Mouse (Mus musculus): ENCODE results near the gene Helz2. TPM values are rescaled to one million over a fixed set of nuclear protein-coding genes. Genes with fewer than 3 reads are reported as not detected.

Helz2 gene
- total and polyA plus RNA-seq, 2 experiments from 2014 or later = 0.24 to 2.8 TPM

GRCm38 (mm10) chr2:181188681-181189080 is 53.1 kb downstream of the Helz2 start:
- H3K27me3 ChIP-seq (ENCODE audit: insufficient read depth, low read length) = no peaks in the 10 kb centered on the region
- 67% methylated on average over 2 of the region's 2 CpGs for WGBS
- ATAC-seq = no peak
- H3K4me3 ChIP-seq (ENCODE audit: low read length) = peak overlapping the region; percentile 11; the same call in 1 of the 2 replicates
- no peak overlapping the region; the same call in 1 of the 2 replicates for H3K27ac ChIP-seq
- peak overlapping the region; percentile 64 for H3K4me2 ChIP-seq (ENCODE audit: low read depth, low read length)
- 0 out of 2 replicates have a peak, but pooled peaks cover 2% of the 10 kb centered on the region for H3K4me1 ChIP-seq (ENCODE audit: insufficient read depth, low read length)
- TF ChIP-seq CTCF (IDR thresholded peaks at IDR 0.05; ENCODE audit: low read depth) = no peak
- H3K36me3 ChIP-seq (ENCODE audit: insufficient read depth, low read length) = no peaks in the 10 kb centered on the region
- no peaks in the 10 kb centered on the region for H3K9me3 ChIP-seq (ENCODE audit: low read length)
- DNase-seq (ENCODE audit: low spot score) = no peak
- no peak overlapping the region for H3K9ac ChIP-seq (replicated peaks; ENCODE audit: low read length)

GRCm38 (mm10) chr2:181187121-181188000 is 54.5 kb downstream of the Helz2 start, which contains the start of gene Ppdpf:
TSS of gene Ppdpf (plus strand) at chr2:181187247.
- TF ChIP-seq CTCF (IDR thresholded peaks at IDR 0.05; ENCODE audit: low read depth) = peak; percentile 50

GRCm38 (mm10) chr2:181186635-181187034 is 55.2 kb downstream of the Helz2 start:
- Histone ChIP-seq H3K9me3 (ENCODE audit: low read length) (no peaks in the 10 kb centered on the region), H3K36me3 (ENCODE audit: insufficient read depth, low read length) (no peaks in the 10 kb centered on the region), H3K4me3 (ENCODE audit: low read length) (peak overlapping the region; percentile 70), H3K27me3 (ENCODE audit: insufficient read depth, low read length) (no peaks in the 10 kb centered on the region), H3K4me2 (ENCODE audit: low read depth, low read length) (peak overlapping the region; percentile 64), H3K4me1 (ENCODE audit: insufficient read depth, low read length) (0 out of 2 replicates have a peak, but pooled peaks cover 2% of the 10 kb centered on the region), H3K9ac (replicated peaks; ENCODE audit: low read length) (peak overlapping the region; percentile 91), H3K27ac (peak overlapping the region; percentile 98)
- peak; percentile 98 for TF ChIP-seq CTCF (IDR thresholded peaks at IDR 0.05; ENCODE audit: low read depth)
- peak; percentile 81 for ATAC-seq
- peak; percentile 93 for DNase-seq (ENCODE audit: low spot score)
- under 1% methylated on average over 14 of the region's 14 CpGs for WGBS

More at GRCm38 (mm10) chr2:181187121-181188000, 54.5 kb downstream of the Helz2 start, which contains the start of gene Ppdpf:
- Histone ChIP-seq H3K4me3 (ENCODE audit: low read length) (peak within 1 kb of the TSS; percentile 70), H3K4me1 (ENCODE audit: insufficient read depth, low read length) (0 out of 2 replicates have a peak, but pooled peaks cover 2% of the 10 kb centered on the region), H3K27me3 (ENCODE audit: insufficient read depth, low read length) (no peaks in the 10 kb centered on the region), H3K9me3 (ENCODE audit: low read length) (no peaks in the 10 kb centered on the region), H3K36me3 (ENCODE audit: insufficient read depth, low read length) (no peaks in the 10 kb centered on the region), H3K4me2 (ENCODE audit: low read depth, low read length) (peak within 1 kb of the TSS; percentile 64), H3K9ac (replicated peaks; ENCODE audit: low read length) (peak within 1 kb of the TSS; percentile 91), H3K27ac (peak within 1 kb of the TSS; percentile 98)
- WGBS = under 1% methylated on average over 61 of the region's 64 CpGs
- DNase-seq (ENCODE audit: low spot score) (peak; percentile 94), ATAC-seq (peak; percentile 88)

GRCm38 (mm10) chr2:181180898-181181297 is 60.9 kb downstream of the Helz2 start:
- Histone ChIP-seq H3K27me3 (ENCODE audit: insufficient read depth, low read length) (no peaks in the 10 kb centered on the region), H3K4me3 (ENCODE audit: low read length) (no peak overlapping the region), H3K4me1 (ENCODE audit: insufficient read depth, low read length) (no peaks in the 10 kb centered on the region), H3K36me3 (ENCODE audit: insufficient read depth, low read length) (no peaks in the 10 kb centered on the region), H3K4me2 (ENCODE audit: low read depth, low read length) (no peak overlapping the region), H3K9ac (replicated peaks; ENCODE audit: low read length) (no peak overlapping the region), H3K27ac (no peak overlapping the region), H3K9me3 (ENCODE audit: low read length) (no peaks in the 10 kb centered on the region)
- DNase-seq (ENCODE audit: low spot score) (no peak), ATAC-seq (no peak)
- TF ChIP-seq CTCF (IDR thresholded peaks at IDR 0.05; ENCODE audit: low read depth) = no peak
- 83% methylated on average over 6 of the region's 6 CpGs for WGBS

GRCm38 (mm10) chr2:181178471-181178870 is 63.4 kb downstream of the Helz2 start:
- no peaks in the 10 kb centered on the region for H3K27me3 ChIP-seq (ENCODE audit: insufficient read depth, low read length)
- H3K9ac ChIP-seq (replicated peaks; ENCODE audit: low read length) = no peak overlapping the region
- 89% methylated on average over 5 of the region's 5 CpGs for WGBS
- no peaks in the 10 kb centered on the region for H3K36me3 ChIP-seq (ENCODE audit: insufficient read depth, low read length)
- H3K4me1 ChIP-seq (ENCODE audit: insufficient read depth, low read length) = no peaks in the 10 kb centered on the region
- no peak overlapping the region for H3K4me2 ChIP-seq (ENCODE audit: low read depth, low read length)
- no peak overlapping the region for H3K27ac ChIP-seq
- no peak overlapping the region for H3K4me3 ChIP-seq (ENCODE audit: low read length)
- TF ChIP-seq CTCF (IDR thresholded peaks at IDR 0.05; ENCODE audit: low read depth) = no peak
- H3K9me3 ChIP-seq (ENCODE audit: low read length) = no peaks in the 10 kb centered on the region
- ATAC-seq = no peak
- DNase-seq (ENCODE audit: low spot score) = no peak

- no peak for TF ChIP-seq CTCF (IDR thresholded peaks at IDR 0.05; ENCODE audit: low read depth)
- no peak overlapping the region for H3K4me2 ChIP-seq (ENCODE audit: low read depth, low read length)
Measured at GRCm38 (mm10) chr2:181178015-181178414, 63.8 kb downstream of the Helz2 start.

More at GRCm38 (mm10) chr2:181178015-181178414, 63.8 kb downstream of the Helz2 start:
- H3K9me3 ChIP-seq (ENCODE audit: low read length) = no peaks in the 10 kb centered on the region
- no peak overlapping the region for H3K27ac ChIP-seq
- ATAC-seq = no peak
- H3K4me1 ChIP-seq (ENCODE audit: insufficient read depth, low read length) = no peaks in the 10 kb centered on the region
- no peak overlapping the region for H3K4me3 ChIP-seq (ENCODE audit: low read length)
- WGBS = 81% methylated on average over 3 of the region's 3 CpGs
- no peak for DNase-seq (ENCODE audit: low spot score)
- no peaks in the 10 kb centered on the region for H3K27me3 ChIP-seq (ENCODE audit: insufficient read depth, low read length)
- H3K9ac ChIP-seq (replicated peaks; ENCODE audit: low read length) = no peak overlapping the region
- H3K36me3 ChIP-seq (ENCODE audit: insufficient read depth, low read length) = no peaks in the 10 kb centered on the region

Other genes with a start within 250 kb of the Helz2 start
- 50.5 and 52.7 TPM in 2 replicates for gene Chrna4, start 198.5 kb downstream of the Helz2 start, total RNA-seq (2014; rRNA removed)
- gene Chrna4, start 198.5 kb downstream of the Helz2 start, polyA plus RNA-seq (2015; fragmentation: Nextera tagmentation; extraction: Ambion mirVana) = 35.2 and 41.4 TPM in 2 replicates
- gene Kcnq2, start 106.7 kb downstream of the Helz2 start, total RNA-seq (2014; rRNA removed) = 128 and 142 TPM in 2 replicates
- gene Kcnq2, start 106.7 kb downstream of the Helz2 start, polyA plus RNA-seq (2015; fragmentation: Nextera tagmentation; extraction: Ambion mirVana) = 32.3 and 34.6 TPM in 2 replicates
- 304 and 351 TPM in 2 replicates for gene Eef1a2, start 85.0 kb downstream of the Helz2 start, total RNA-seq (2014; rRNA removed)
- gene Eef1a2, start 85.0 kb downstream of the Helz2 start, polyA plus RNA-seq (2015; fragmentation: Nextera tagmentation; extraction: Ambion mirVana) = 24.7 and 26.7 TPM in 2 replicates
- 300 and 340 TPM in 2 replicates for gene Ppdpf, start 54.8 kb downstream of the Helz2 start, total RNA-seq (2014; rRNA removed)
- gene Ppdpf, start 54.8 kb downstream of the Helz2 start, polyA plus RNA-seq (2015; fragmentation: Nextera tagmentation; extraction: Ambion mirVana) = 329 and 347 TPM in 2 replicates
- not detected in 2 replicates for gene Ptk6, start 39.2 kb downstream of the Helz2 start, total RNA-seq (2014; rRNA removed)
- not detected in 2 replicates for gene Ptk6, start 39.2 kb downstream of the Helz2 start, polyA plus RNA-seq (2015; fragmentation: Nextera tagmentation; extraction: Ambion mirVana)
- 0.07 and 0.47 TPM in 2 replicates for gene Srms, start 28.8 kb downstream of the Helz2 start, total RNA-seq (2014; rRNA removed)
- gene Srms, start 28.8 kb downstream of the Helz2 start, polyA plus RNA-seq (2015; fragmentation: Nextera tagmentation; extraction: Ambion mirVana) = 0.09 and 0.18 TPM in 2 replicates
- 2.2 and 2.8 TPM in 2 replicates for gene Fndc11, start 22.0 kb downstream of the Helz2 start, total RNA-seq (2014; rRNA removed)
- 0.25 and 0.52 TPM in 2 replicates for gene Fndc11, start 22.0 kb downstream of the Helz2 start, polyA plus RNA-seq (2015; fragmentation: Nextera tagmentation; extraction: Ambion mirVana)
- 19.2 and 25.2 TPM in 2 replicates for gene Gmeb2, start 46.0 kb upstream of the Helz2 start, total RNA-seq (2014; rRNA removed)
- 8.6 and 8.9 TPM in 2 replicates for gene Gmeb2, start 46.0 kb upstream of the Helz2 start, polyA plus RNA-seq (2015; fragmentation: Nextera tagmentation; extraction: Ambion mirVana)
- 1,221 and 1,263 TPM in 2 replicates for gene Stmn3, start 72.5 kb upstream of the Helz2 start, total RNA-seq (2014; rRNA removed)
- gene Stmn3, start 72.5 kb upstream of the Helz2 start, polyA plus RNA-seq (2015; fragmentation: Nextera tagmentation; extraction: Ambion mirVana) = 1,758 and 1,824 TPM in 2 replicates
- gene Rtel1, start 77.7 kb upstream of the Helz2 start, total RNA-seq (2014; rRNA removed) = 52.2 and 97.2 TPM in 2 replicates
- gene Rtel1, start 77.7 kb upstream of the Helz2 start, polyA plus RNA-seq (2015; fragmentation: Nextera tagmentation; extraction: Ambion mirVana) = 21.6 and 28.0 TPM in 2 replicates
- gene Zgpat, start 122.9 kb upstream of the Helz2 start, total RNA-seq (2014; rRNA removed) = 66.3 and 85.3 TPM in 2 replicates
- gene Zgpat, start 122.9 kb upstream of the Helz2 start, polyA plus RNA-seq (2015; fragmentation: Nextera tagmentation; extraction: Ambion mirVana) = 37.5 and 40.6 TPM in 2 replicates
- 13.0 and 14.7 TPM in 2 replicates for gene Arfrp1, start 123.4 kb upstream of the Helz2 start, total RNA-seq (2014; rRNA removed)
- gene Arfrp1, start 123.4 kb upstream of the Helz2 start, polyA plus RNA-seq (2015; fragmentation: Nextera tagmentation; extraction: Ambion mirVana) = 70.7 TPM in 2 replicates
- 49.0 and 62.1 TPM in 2 replicates for gene Lime1, start 138.1 kb upstream of the Helz2 start, total RNA-seq (2014; rRNA removed)
- gene Lime1, start 138.1 kb upstream of the Helz2 start, polyA plus RNA-seq (2015; fragmentation: Nextera tagmentation; extraction: Ambion mirVana) = 24.1 and 26.2 TPM in 2 replicates
- 29.0 and 33.0 TPM in 2 replicates for gene Zbtb46, start 217.4 kb upstream of the Helz2 start, total RNA-seq (2014; rRNA removed)
- gene Zbtb46, start 217.4 kb upstream of the Helz2 start, polyA plus RNA-seq (2015; fragmentation: Nextera tagmentation; extraction: Ambion mirVana) = 17.0 and 19.2 TPM in 2 replicates

All from hindbrain, postnatal 0 days (tissue).